Mouse (Mus musculus): ENCODE measurements around the gene Nrxn2. TPM values are rescaled to one million over a fixed set of nuclear protein-coding genes. Genes with fewer than 3 reads are reported as not detected.

Gene Nrxn2
- total RNA-seq (2022) = 100 to 1,000 TPM; 348 to 441 (median 390) TPM

- DNase-seq (ENCODE audit: low spot score in 2 of 2) = peak; percentile 93 to 94
Observed at GRCm38 (mm10) chr19:6418233-6418879, at the start of gene Nrxn2. Nrxn2 (plus strand) TSS chr19:6418731.

DNA sequence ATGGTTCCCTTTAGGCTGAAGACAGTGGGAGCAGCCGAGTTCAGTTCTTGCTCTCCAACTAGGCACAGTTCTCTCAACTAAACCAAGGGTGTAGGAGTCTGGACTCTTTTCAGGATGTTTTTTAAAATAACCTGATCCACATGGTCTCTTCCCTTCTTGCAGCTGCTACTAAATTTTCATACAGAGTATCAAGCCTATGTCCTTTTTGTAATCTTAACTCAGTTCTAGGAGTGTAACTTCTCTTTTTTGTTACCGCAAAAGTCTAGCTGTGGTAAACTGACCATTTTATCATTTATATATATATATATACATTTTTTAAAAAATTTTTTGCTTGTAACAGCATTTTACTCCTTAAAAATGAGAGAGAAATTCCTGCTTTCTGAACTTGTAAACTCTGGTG, 48.4 kb upstream of the Nrxn2 start:
- DNase-seq (ENCODE audit: low spot score in 2 of 2) = no peak

DNA sequence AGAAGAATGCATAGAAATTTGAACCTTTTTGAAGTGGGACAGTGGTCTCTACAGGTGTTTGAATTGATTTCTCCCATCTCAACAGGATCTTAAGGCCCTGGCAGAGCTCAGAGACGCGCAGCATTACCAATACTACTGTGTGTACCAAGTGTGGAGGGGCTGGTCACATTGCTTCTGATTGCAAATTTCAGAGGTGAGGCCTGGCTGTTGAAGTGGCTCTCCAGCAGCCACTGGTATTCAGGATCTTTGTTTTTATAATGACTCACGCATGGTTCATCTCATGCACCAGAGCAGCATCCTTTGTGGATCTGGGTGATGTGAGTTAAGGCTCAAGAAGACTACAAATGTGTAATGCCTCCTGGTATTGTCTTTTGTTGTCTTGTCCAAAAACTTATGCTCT, 46.1 kb upstream of the Nrxn2 start:
- DNase-seq (ENCODE audit: low spot score in 2 of 2) = no peak

DNA sequence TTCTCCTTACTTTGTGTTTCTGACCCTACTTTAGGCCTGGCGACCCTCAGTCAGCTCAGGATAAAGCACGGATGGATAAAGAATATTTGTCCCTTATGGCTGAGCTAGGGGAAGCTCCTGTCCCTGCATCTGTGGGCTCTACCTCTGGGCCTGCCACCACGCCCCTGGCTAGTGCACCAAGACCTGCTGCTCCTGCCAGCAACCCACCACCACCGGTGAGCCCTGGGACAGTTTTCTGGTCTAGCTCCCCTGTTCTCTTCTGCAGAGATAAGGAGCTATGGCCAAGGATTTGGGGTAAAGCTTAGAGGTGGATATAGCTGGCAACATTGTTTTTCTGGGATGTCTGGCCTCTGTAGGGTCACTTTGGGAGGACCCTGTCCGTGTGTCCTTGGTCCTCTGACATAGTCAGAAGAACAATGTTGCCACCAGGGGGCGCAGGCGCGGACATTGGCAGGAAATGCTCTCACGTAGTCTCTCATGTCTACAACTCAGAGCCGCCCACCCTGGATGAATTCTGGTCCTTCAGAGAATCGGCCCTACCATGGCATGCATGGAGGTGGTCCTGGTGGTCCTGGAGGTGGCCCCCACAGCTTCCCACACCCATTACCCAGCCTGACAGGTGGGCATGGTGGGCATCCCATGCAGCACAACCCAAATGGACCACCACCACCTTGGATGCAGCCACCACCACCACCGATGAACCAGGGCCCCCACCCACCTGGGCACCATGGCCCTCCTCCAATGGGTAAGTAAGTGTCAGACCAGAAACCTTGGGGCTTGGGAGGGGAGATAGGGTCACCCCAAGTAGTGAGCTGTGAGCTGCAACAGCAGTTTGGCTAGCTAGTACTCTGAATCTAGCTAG, 44.8 kb upstream of the Nrxn2 start:
- DNase-seq (ENCODE audit: low spot score in 2 of 2) = peak; percentile 54 to 70

DNA sequence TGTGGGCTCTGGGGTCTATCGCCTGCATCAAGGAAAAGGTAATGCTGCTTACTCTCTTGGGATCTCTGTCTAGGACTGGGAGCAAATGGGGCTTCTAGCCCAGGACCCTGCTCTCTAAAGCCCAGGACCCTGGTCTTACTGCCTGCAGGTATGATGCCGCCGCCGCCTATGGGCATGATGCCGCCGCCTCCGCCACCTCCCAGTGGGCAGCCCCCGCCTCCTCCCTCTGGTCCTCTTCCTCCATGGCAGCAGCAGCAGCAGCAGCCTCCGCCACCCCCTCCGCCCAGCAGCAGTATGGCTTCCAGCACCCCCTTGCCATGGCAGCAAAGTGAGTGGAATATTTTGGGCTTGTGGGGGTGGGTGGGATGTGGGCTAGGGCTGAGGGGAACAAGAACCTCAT, 44.0 kb upstream of the Nrxn2 start:
- no peak for DNase-seq (ENCODE audit: low spot score in 2 of 2)

GRCm38 (mm10) chr19:6375423-6376254, 42.9 kb upstream of the Nrxn2 start:
- DNase-seq (ENCODE audit: low spot score in 2 of 2) = no peak

GRCm38 (mm10) chr19:6376255-6376564, 42.3 kb upstream of the Nrxn2 start:
- no peak for DNase-seq (ENCODE audit: low spot score in 2 of 2)

DNA sequence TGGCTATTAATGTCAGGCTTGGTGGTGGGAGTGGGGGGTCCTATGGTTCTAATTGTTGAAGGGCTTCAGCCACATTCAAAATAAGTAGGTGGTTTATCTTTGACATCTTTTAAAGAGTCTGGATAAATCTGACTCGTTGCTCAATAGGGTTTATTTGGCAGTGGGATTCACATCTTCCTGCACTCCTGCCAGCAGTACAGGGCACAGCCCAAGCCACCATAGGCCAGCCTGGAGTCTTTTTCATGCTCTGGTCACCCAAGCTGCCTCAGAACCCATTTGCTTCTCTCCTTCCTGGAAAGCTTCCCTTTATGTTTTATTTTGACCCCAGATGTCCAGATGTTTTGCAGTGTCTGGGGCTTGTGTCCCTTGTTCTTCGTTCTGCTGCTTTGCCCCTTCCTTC, 41.9 kb upstream of the Nrxn2 start:
- no peak for DNase-seq (ENCODE audit: low spot score in 2 of 2)

GRCm38 (mm10) chr19:6377327-6378040, 41.0 kb upstream of the Nrxn2 start:
- no peak for DNase-seq (ENCODE audit: low spot score in 2 of 2)

DNA sequence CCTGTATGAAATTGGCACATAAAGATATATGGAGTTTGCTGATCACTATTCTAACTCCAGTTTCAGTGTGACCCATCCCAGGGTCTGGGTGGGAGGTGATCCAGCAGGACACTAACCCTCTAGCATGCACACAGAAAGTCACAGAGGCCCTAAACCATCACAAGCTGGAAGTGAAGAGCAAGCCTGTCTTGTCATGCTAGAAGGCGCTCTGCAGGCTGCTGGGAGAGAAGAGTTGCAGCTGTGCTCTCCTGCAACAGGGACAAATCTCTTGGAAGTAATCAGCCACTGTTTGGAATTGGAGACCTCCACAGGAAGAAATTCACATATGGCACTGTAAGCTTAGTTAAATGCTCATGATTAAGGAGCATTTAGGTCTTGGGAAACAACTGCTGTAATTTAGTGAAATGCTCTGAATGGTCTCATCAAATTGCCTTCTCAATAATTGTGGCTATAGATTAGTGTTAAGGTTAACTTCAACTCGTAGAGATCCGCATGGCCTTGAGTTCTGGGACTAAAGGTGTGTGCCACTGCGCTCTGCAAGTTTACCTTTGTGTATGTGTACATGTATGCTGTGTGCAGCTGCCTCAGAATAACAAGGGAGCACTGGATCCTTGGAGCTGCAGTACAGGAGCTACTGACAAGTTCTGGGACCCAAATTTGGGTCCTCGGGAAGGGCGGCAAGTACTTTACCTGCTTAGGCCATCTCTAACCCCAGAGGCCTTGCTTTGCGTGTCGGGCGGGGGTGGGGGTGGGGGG, 37.9 kb upstream of the Nrxn2 start:
- no peak for DNase-seq (ENCODE audit: low spot score in 2 of 2)

- no peak for DNase-seq (ENCODE audit: low spot score in 2 of 2)
Observed at GRCm38 (mm10) chr19:6381238-6381637, 37.3 kb upstream of the Nrxn2 start.

DNA sequence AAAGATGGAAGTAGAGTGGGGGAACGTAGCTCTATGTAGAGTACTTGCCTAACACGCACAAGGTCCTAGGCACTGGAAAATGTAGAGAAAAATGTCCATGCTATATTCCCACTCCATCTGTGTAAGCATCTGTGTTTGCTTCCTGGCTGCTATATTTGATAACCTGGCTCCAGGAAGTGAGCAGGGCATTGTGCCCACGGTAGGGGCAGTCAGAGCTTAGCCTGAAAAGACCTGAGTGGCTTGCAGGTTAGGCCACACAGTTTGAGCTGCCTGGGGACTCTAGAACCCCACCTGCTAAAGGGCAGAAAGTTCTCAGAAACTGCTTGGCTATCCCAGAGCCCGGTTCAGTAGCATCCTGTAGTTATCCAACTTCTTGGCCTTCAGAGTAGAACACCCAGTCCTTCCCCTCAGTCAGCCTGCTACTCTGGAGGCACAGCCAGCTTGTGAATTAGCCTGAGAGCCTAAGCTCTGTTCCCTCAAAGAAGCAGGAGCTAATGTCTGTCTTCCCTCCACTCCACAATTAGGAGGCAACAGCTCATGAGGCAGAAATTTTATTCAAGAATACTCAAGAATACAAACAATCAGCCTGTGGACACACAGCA, 36.1 kb upstream of the Nrxn2 start:
- no peak for DNase-seq (ENCODE audit: low spot score in 2 of 2)

DNA sequence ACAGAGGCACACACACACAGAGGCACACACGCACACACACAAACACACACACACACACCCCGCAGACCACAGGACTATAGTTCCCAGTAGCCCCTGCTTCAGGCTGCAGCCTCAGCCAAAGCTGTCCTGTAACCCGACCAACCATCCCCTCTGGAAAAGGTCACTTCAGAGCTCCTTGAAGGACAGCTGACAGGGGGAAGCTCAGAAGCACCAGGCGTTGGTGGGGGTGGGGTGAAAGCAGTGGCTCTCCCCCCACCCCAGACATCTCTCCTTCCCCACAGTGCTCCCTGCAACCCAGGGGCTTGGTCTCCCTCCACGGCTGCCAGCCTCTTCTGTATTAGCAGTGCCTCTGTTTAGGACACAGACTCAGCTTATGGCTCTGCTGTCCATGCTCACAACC, 35.1 kb upstream of the Nrxn2 start:
- DNase-seq (ENCODE audit: low spot score in 2 of 2) = no peak

DNA sequence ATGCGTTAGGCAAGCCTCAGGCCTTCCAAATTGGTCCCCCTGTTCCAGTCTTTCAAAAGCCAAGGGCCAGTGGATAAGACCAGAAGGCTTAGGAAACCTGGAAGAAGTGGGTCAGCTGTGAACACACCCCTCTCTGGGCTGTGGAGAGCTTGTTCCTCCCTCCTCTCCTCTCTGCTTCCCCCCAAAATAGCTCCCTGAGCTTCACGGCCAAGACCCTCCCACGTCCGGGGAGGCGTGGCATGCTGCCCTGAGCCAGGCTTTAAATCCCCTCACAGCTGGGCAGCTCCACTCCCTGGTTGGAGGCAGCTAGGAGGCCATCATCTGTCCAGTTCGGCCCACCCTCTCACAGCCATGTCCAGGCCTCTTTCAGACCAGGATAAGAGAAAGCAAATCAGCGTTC, 34.4 kb upstream of the Nrxn2 start, which contains the start of gene Pygm:
Gene Pygm (plus strand): TSS at position 272 of the 400 bp plus-strand sequence.
- DNase-seq (ENCODE audit: low spot score in 2 of 2) = no peak

DNA sequence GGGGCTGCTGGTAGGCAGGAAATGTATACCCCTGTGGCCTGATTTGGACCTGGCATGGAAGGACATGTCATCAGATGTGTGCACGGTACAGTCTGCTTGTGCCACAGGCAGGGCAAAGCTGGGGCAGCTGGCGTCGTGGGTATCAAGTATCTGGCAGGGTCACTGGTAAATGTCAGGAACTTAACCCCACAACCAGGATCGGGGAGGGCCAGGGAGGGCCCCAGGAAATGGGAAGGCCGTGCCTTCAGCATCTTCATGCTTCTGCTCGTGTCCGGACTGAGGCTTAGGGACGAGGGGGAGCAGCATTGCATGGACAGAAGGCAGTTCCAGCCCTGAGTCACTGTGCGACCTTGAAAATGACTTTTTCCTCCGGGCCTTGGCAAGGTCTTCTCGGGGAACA, 33.6 kb upstream of the Nrxn2 start:
- no peak for DNase-seq (ENCODE audit: low spot score in 2 of 2)

GRCm38 (mm10) chr19:6385419-6385818, 33.1 kb upstream of the Nrxn2 start:
- no peak for DNase-seq (ENCODE audit: low spot score in 2 of 2)

- DNase-seq (ENCODE audit: low spot score in 2 of 2) = no peak
Observed at GRCm38 (mm10) chr19:6385821-6386220, 32.7 kb upstream of the Nrxn2 start.

GRCm38 (mm10) chr19:6386234-6386633, 32.3 kb upstream of the Nrxn2 start:
- no peak for DNase-seq (ENCODE audit: low spot score in 2 of 2)

GRCm38 (mm10) chr19:6388006-6388405, 30.5 kb upstream of the Nrxn2 start:
- DNase-seq (ENCODE audit: low spot score in 2 of 2) = no peak

DNA sequence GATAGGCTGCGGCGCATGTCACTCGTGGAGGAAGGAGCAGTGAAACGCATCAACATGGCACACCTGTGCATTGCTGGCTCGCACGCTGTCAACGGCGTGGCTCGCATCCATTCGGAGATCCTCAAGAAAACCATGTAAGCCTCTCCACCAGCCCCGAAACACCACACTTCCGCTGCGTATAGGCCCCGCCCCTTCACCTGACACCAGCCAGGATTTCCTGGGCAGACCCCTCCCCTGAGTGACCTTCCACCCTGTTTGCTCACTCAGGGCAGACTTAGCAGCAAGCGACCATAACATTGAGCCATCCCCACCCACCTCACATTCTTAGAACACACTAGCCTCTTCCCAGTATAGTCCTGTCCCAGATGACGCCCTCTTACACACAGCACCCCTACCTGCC, 28.7 kb upstream of the Nrxn2 start:
- no peak for DNase-seq (ENCODE audit: low spot score in 2 of 2)
